Mouse (Mus musculus) cerebellum, adult 11-12 months (tissue): ENCODE data around the gene Tmem251.

ENCODE experiments used
- DNase-seq: peaks from one replicate; pipeline ENCODE4 v3.0.0; 2022

Gene Tmem251

DNA sequence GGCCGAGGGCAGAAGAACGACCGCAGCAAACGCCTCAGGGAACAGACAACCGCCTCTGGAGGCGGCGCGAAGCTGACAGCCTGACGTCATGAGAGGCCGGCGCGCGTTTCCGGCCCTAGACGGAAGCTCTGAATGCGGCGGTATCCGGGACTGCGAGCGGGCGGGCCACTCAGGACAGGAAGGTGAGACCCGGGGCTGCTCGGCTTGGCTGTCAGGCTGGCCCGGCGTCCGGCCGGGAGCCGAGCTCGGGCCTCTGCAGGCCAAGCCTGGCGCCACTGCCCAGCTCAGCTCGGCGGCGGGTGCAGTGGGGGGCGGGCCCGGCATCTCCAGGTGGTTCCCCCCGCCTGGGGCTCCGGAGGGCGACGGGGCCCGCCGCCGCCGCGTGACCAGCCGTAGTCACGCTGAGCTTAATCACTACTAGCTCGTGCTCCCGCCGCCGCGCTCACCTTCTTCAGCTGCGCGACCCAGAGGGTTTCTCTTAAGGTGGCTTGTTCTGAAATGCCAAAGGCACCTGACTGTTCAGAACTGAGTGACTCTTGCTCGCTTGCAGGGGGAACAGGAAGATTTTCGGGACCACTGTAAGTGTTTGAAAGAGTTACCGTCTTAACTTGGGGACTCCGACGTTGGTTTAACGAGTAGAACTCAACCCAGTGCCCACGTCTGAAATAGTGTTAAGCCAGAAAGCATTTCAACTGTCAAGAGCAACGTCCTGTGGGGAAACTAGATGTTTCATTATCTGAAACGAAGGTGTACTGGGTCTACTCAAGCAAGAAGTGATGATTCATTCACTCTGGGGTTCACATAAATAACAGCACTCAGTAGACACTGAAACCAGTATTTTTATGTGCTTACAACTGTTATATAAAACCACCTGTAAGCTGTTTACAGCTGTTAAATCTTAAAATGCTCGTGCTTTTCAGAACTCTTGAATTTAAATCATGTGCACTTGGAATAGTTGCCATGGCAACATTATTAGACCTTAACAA lies at the start of gene Tmem251, which contains the start of gene Moap1:
TSS of gene Tmem251 (plus strand) at position 174 of the 986 bp plus-strand sequence.
TSS of gene Moap1 (minus strand) at position 73 of the 986 bp plus-strand sequence.
- DNase-seq = peak; percentile 89

GRCm38 (mm10) chr12:102695369-102696239 lies 48.0 kb upstream of the Tmem251 start:
- DNase-seq = no peak

DNA sequence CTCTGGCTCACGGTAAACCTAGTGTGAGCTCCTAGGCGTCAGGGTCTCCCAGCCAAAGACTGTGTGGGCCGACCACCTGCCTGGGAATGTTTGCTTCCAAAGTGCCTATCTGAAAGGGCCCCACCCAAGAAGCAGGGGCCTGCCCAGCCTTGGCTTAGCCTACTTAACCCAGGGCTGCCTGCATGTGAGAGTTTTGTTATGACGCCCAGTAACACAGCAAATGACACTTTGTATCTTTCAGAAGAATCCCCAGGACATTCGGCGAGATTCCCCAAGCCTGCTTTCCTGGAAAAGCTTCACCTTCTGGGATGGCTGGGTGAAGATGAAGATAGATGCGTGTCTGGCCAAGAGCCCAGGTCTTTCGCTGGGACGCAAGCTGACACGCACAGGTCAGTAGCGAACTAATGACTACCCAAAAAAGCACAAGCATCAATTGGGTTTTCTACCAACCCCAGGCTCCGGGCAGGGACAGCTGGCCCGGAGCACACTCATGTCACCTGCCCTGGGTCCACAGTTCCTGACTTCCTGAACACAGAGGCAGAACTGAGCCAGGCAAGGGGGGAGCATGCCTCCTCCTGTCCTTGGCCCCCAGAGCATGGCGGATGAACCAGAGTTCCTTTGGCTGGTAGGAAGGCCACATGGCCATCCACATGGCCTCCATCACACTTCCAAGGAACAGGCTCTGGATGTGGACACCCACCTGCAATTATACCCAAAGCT lies 46.8 kb upstream of the Tmem251 start:
- no peak for DNase-seq

- peak; percentile 50 for DNase-seq
Measured at GRCm38 (mm10) chr12:102697381-102697780, 46.2 kb upstream of the Tmem251 start.

DNA sequence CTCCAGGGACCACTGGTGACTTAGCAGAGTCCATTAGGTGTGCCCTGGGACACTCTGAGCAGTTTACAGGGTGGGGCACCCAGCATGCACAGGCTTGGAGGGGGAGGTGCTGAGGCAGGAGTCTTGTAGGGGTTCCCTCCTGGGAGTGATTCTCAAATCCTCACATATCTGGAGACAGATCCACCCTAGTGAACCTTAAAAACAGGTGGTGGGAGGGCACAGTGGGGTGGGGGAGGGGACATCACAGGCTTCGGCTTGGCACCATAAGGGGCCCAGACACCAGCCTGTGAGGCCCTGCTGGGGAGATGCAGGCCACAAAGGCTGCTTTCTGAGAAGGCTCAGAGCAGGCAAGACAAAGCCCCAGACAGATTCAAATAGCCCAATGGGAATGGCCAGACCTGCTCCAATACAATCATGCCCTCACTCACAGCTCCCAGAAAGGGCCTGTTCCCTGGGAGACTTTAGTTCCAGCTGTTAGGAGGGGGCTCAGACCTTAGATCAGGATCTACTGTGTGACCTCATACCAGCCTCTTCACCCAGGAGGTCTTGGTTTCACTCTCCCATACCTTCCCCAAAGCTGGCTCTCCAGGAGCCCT lies 45.4 kb upstream of the Tmem251 start:
- DNase-seq = peak; percentile 42

DNA sequence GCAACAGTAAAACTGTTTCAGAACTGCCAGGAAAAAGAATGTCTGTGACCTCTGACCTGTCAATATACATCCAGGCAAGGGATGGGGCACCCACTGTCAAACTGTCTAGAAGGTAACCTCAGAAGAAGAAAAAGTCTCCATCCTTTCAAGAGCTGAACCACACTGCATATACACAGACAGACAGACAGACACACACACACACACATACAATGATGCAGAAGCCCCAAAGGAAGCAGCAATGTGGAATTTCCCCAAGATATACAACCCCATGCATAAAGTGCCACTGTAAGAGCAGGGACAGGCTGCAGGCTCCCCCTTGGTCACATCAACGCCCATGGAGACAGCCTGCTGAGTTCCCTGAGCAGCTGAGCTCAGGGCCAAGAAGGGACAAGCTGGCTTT lies 44.4 kb upstream of the Tmem251 start:
- DNase-seq = peak; percentile 37

GRCm38 (mm10) chr12:102700453-102700852 lies 43.1 kb upstream of the Tmem251 start:
- no peak for DNase-seq

- DNase-seq = peak; percentile 60
Measured at GRCm38 (mm10) chr12:102701691-102702207, 41.8 kb upstream of the Tmem251 start.

GRCm38 (mm10) chr12:102702356-102703110 lies 41.0 kb upstream of the Tmem251 start:
- DNase-seq = peak; percentile 60

DNA sequence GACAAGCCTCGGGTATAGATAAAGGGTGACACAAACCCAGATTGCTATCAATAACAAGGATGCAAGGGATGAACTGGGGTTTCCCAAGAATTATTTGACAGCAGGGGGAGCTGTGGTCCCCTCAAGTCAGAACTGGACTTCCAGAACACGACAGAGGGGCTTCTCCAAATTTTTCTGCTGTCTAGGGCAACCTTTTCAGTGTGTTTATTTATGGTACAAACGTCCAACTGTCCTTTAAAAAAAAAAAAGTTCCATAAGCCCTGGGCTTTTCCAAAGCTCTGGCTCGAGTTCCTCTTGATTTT lies 40.5 kb upstream of the Tmem251 start:
- peak; percentile 64 for DNase-seq

DNA sequence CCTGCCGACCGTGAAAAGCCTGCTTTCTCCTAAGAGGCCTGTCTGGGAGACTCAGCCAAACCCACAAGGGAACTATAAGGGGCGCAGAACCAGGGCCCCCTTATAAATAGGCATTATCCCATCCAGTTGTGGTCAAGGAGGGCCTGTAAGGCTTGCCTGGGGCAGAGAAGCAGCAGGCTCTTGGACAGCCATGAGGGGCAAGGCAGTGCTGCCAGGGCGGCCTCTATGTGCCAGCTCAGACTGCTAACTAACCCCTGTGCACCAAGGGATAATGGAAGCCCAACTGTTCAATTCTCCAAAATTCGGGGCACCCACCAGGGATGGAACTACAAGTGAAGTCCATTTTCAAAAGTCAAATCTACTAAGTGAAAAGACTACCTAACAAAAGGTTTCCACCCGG lies 40.1 kb upstream of the Tmem251 start:
- DNase-seq = peak; percentile 72

GRCm38 (mm10) chr12:102703921-102704408 lies 39.6 kb upstream of the Tmem251 start:
- peak; percentile 62 for DNase-seq

- DNase-seq = peak; percentile 74
Measured at GRCm38 (mm10) chr12:102704457-102705198, 38.9 kb upstream of the Tmem251 start, which contains the start of gene Itpk1. Gene Itpk1, minus strand, starts transcription at chr12:102704930.

DNA sequence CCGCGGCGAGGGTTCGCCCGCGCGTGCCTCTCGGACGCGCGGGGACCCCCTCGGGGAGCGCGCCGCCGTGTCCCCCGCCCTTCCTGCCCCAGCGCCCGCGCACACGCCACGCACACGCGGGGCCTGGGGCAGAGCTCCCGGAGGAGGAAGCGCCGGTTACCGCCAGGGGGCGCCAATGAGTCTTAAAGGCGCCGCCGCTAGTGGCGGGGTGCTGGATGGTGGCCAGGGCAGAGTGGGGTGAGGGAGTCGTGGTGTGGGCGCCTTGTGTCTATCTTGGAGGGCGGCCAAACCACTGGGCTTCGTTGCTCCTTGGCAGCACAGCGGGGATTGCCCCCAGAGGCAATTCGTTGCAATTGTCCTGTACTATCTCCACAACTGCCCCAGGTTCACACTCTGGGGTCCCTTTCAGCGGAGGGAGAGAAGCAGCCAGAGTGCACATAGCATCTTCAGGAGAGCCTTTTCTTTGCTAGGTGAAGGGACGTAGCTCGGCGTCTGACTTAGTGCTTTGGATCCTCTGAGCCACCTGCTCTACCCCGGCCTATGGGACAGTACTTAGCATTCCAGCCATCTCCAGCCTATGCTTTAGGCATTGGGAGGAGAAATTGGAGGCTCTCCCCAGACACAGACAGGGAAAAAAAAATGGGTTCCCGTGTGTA lies 38.2 kb upstream of the Tmem251 start:
- DNase-seq = peak; percentile 93

GRCm38 (mm10) chr12:102705906-102706640 lies 37.5 kb upstream of the Tmem251 start:
- no peak for DNase-seq

DNA sequence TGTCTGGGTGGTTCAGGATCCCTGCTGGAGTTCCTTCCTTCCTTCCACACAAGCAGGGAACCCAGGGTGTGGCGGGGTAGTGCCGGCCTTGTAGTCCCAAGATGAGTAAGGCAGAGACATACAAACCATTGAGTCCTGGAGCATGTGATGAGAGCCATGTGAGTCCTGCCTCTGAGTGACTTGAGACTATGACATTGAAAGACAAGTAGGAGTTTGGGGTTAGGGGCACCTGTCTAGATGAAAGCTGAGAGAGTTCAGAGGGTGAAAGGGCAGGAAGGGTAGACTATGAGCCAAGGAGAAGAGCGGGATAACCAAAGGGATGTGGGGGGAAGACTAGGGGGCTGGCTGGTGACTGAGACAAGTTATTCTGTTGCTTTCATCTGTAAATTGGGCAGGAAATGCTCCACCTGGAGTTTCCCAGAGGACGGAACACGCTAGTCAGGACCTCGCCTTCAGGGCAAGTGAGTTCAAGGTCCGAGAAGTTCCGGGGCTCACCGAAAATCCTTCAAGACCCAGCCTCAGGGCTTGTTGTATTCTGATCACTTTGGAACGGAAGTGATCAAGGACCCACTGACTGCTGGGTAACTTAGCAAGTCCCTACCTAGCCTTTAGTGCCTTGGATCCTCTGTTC lies 36.6 kb upstream of the Tmem251 start:
- no peak for DNase-seq

DNA sequence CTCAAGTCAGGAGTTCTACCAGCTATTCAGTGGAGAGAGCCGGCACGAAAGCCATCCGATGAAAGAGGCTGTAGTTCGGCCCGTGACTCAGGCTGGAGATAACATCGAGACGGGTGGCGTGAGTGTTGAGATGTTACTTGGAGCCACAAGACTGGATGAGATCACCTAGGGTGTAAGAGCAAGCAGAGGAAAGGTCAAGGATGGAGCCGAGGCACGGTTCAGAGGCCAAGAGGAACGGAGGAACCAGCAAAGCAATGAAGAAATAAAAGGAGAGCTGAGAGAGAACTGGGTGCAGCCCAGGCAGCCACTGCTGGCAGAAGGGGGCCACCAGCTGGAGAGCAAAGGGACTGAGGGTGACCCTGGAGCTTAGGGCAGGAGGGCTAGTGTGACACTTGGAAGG lies 35.3 kb upstream of the Tmem251 start:
- no peak for DNase-seq

- no peak for DNase-seq
Measured at GRCm38 (mm10) chr12:102709896-102710295, 33.7 kb upstream of the Tmem251 start.
